Mouse (Mus musculus): ENCODE results near the gene Htr3b. TPM values are rescaled to one million over a fixed set of nuclear protein-coding genes. Genes with fewer than 3 reads are reported as not detected.
A peak's percentile ranks its signal among the peaks of the same experiment; 100 is the strongest.

The Htr3b gene
- polyA plus RNA-seq, 1 experiment, result not detected

DNA sequence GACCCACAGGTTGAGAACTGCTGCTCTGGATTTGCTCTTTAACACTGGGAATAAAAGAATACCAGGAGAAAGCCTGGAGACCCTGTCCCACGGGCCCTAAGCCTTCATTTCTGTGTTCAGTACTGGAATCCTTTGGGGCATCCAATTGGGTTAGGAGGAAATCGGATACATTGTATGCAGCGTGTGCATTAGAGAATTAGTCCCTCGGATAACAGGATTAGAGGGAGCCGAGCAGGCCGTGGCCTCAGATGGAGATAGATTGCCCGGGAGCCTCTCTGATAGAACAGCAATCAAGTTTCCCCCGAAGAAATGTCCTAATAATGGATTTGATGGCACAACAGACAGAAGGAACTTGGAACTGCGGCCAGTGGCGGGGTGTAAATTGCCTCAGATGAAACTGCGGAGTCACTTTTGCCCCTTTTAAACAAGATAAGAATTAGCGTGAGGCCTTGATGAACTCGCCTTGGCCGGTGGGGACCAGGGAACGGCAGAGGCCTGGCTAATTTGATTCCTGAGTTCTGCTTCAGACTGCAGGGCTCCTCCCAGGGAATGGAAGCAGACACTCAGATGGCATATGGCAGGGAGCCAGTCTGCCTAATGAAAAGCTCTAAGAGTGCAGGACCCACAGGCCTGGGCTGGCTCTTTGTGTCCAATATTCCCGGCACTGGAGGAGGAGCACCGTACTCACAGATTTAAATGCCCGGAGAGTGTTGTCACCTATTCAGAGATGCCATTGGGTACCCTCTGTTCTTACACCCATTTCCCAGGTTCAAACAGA, 48.6 kb downstream of the Htr3b start:
- Histone ChIP-seq H3K27me3 (ENCODE audit: control insufficient read depth, insufficient read depth, low read length) (no peaks in the 10 kb centered on the region), H3K4me1 (ENCODE audit: control insufficient read depth, insufficient read depth, low read length) (peaks cover 1% of the 10 kb centered on the region; the same call in 1 of the 2 replicates), H3K4me3 (replicated peaks; ENCODE audit: insufficient read depth, low read depth, low read length) (no peak overlapping the region), H3K27ac (ENCODE audit: insufficient read depth, low read length) (no peak overlapping the region)
- no peak for DNase-seq
- TF ChIP-seq POLR2A (IDR thresholded peaks at IDR 0.05; ENCODE audit: borderline replicate concordance, insufficient read depth, low read length) (no peak), CTCF (IDR thresholded peaks at IDR 0.05; ENCODE audit: borderline replicate concordance, insufficient read depth, low read depth, low read length) (no peak)
- WGBS, result 42% methylated on average over 18 of the region's 18 CpGs

DNA sequence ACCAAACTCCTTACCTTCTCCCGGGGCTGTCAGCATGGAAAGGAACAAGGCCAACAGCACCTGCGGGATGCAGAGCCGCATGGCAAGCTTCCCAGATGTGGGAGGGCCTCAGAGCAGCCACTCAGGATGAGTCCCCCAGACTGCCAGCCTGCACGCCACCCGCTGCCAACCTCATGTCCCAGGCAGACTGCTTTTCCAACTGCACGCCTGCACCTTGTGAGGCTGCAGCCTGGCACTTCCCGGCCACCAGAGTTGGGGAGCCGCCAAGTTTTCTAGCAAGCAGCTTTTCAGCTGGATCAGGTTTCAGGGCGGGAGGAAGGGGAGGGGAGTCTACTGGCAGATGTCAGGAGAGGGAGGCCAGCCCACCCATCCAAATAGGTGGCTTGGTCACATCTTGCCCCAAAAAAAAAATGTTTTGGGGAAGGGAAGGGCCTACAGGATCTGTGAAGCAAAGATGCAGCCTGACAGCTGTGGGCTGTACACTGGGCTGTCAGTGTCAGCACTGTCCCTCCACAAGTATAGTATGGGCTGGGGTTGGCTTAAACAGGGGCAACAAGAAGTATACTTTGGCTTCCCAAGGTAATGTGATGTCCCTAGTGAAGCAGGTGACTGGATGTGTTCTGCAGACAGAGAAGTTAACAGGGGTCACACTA, 53.8 kb downstream of the Htr3b start, which contains the start of gene Htr3a:
TSS of gene Htr3a (minus strand) at position 215 of the 653 bp plus-strand sequence.
- DNase-seq, result peak; percentile 72 to 82
- Histone ChIP-seq H3K27ac (ENCODE audit: insufficient read depth, low read length) (no peak within 1 kb of the TSS), H3K4me1 (ENCODE audit: control insufficient read depth, insufficient read depth, low read length) (peaks cover 8% of the 10 kb centered on the region; the same call in 1 of the 2 replicates), H3K4me3 (replicated peaks; ENCODE audit: insufficient read depth, low read depth, low read length) (no peak within 1 kb of the TSS), H3K27me3 (ENCODE audit: control insufficient read depth, insufficient read depth, low read length) (no peaks in the 10 kb centered on the region)
- WGBS, result 2% methylated on average over 9 of the region's 9 CpGs
- TF ChIP-seq CTCF (IDR thresholded peaks at IDR 0.05; ENCODE audit: borderline replicate concordance, insufficient read depth, low read depth, low read length), result no peak
- no peak for TF ChIP-seq POLR2A (IDR thresholded peaks at IDR 0.05; ENCODE audit: borderline replicate concordance, insufficient read depth, low read length)

DNA sequence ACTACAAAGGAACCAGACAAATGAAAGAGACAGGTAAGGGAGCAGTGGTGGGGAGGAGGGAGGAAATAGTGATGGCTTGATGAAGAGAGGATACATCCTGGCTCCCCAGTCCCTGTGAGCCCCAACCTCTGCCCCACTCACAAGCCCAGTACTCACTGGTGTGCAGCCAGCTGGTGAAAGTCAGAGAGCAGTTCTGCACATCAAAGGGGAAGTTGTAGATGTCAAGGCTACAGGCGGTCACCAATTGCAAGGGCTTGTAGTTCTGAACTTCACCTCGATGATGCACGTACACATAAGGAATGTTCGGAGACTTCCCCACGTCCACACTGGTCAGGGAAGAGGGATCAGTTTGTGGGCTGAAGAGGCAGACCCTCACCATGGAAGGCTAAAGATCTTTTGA, 60.4 kb downstream of the Htr3b start:
- H3K27ac ChIP-seq (ENCODE audit: insufficient read depth, low read length), result no peak overlapping the region
- no peaks in the 10 kb centered on the region for H3K27me3 ChIP-seq (ENCODE audit: control insufficient read depth, insufficient read depth, low read length)
- H3K4me1 ChIP-seq (ENCODE audit: control insufficient read depth, insufficient read depth, low read length), result no peaks in the 10 kb centered on the region
- no peak for TF ChIP-seq POLR2A (IDR thresholded peaks at IDR 0.05; ENCODE audit: borderline replicate concordance, insufficient read depth, low read length)
- TF ChIP-seq CTCF (IDR thresholded peaks at IDR 0.05; ENCODE audit: borderline replicate concordance, insufficient read depth, low read depth, low read length), result no peak
- WGBS, result 90% methylated on average over 5 of the region's 5 CpGs
- DNase-seq, result no peak
- H3K4me3 ChIP-seq (replicated peaks; ENCODE audit: insufficient read depth, low read depth, low read length), result no peak overlapping the region

DNA sequence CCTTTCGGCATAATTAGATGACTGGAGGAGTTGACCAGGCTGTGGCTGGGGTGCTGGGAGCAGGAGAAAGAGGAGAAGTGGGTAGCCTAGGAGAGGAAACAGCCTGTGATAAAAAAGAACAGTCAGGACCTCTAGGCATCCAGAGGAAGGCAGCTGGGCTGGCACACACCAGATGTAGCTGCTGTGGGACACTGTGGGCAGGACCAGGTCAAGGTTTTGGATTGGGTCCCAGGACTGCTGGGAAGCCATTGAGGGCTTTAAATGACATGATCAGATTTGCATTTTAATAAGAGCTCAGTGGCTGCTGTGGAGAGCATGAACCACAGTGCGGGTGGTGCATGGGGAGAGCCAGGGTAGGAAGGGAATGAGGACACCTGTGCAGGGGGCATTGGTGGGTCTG, 61.0 kb downstream of the Htr3b start:
- Histone ChIP-seq H3K27ac (ENCODE audit: insufficient read depth, low read length) (no peak overlapping the region), H3K27me3 (ENCODE audit: control insufficient read depth, insufficient read depth, low read length) (no peaks in the 10 kb centered on the region), H3K4me1 (ENCODE audit: control insufficient read depth, insufficient read depth, low read length) (no peaks in the 10 kb centered on the region), H3K4me3 (replicated peaks; ENCODE audit: insufficient read depth, low read depth, low read length) (no peak overlapping the region)
- no peak for TF ChIP-seq CTCF (IDR thresholded peaks at IDR 0.05; ENCODE audit: borderline replicate concordance, insufficient read depth, low read depth, low read length)
- TF ChIP-seq POLR2A (IDR thresholded peaks at IDR 0.05; ENCODE audit: borderline replicate concordance, insufficient read depth, low read length), result no peak
- DNase-seq, result no peak
- WGBS, result 42% methylated on average over 2 of the region's 2 CpGs

DNA sequence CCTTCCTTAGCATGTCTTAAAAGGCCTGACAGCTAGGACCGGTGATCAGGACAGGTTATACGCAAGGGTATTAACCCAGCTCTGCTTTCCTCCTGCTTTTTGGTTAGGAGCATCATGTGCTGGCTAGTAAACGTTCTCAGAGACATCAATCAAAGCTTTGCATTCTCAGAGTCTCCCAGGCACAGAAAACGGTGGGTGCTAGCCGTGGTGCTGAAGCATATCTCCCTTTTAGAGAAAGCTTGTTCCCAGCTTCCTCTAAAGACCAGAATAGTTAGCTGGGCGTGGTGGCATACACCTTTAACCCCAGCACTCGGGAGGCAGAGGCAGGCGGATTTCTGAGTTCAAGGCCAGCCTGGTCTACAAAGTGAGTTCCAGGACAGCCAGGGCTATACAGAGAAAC, 66.2 kb downstream of the Htr3b start:
- TF ChIP-seq POLR2A (IDR thresholded peaks at IDR 0.05; ENCODE audit: borderline replicate concordance, insufficient read depth, low read length) (no peak), CTCF (IDR thresholded peaks at IDR 0.05; ENCODE audit: borderline replicate concordance, insufficient read depth, low read depth, low read length) (no peak)
- DNase-seq, result no peak
- H3K4me1 ChIP-seq (ENCODE audit: control insufficient read depth, insufficient read depth, low read length), result no peaks in the 10 kb centered on the region
- no peaks in the 10 kb centered on the region for H3K27me3 ChIP-seq (ENCODE audit: control insufficient read depth, insufficient read depth, low read length)
- no peak overlapping the region for H3K4me3 ChIP-seq (replicated peaks; ENCODE audit: insufficient read depth, low read depth, low read length)
- WGBS, result 47% methylated on average over 8 of the region's 8 CpGs
- H3K27ac ChIP-seq (ENCODE audit: insufficient read depth, low read length), result no peak overlapping the region

DNA sequence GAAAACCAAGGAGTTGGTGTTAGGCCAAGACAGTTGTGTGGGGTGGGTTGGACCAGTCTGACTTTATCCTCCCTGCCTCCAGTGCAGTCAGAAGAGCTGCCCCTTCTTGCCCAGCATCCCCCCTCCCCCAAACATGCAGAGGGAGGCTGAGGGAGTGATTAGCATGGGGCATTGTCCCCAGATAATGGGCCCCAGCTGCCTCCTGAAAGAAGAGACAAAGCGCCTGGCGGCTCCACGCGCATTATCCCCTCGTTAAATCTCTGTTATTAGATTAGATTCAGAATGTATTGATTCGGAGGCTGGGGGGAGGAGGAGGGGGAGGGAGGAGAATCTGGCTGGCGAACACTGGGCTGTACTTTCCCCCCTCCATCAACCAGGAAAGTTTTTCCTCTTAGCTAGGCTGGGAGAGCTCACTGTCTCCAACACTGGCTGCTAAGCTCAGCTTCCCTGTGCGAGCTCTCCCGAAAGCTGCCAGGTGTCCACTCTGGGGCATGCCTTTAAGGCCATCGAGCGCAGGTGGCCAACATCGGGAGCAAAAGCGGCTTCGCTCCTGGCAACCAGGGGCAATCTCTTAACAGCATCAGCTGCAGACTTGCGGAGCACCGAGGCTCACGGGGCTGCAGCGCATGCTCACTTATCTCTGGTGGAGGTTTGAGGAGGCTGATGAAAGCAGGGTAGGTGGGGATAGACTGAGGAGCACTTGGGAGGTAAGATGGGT, 68.8 kb downstream of the Htr3b start:
- no peak for TF ChIP-seq POLR2A (IDR thresholded peaks at IDR 0.05; ENCODE audit: borderline replicate concordance, insufficient read depth, low read length)
- TF ChIP-seq CTCF (IDR thresholded peaks at IDR 0.05; ENCODE audit: borderline replicate concordance, insufficient read depth, low read depth, low read length), result no peak
- DNase-seq, result no peak
- WGBS, result 22% methylated on average over 18 of the region's 18 CpGs
- Histone ChIP-seq H3K27me3 (ENCODE audit: control insufficient read depth, insufficient read depth, low read length) (no peaks in the 10 kb centered on the region), H3K27ac (ENCODE audit: insufficient read depth, low read length) (no peak overlapping the region), H3K4me1 (ENCODE audit: control insufficient read depth, insufficient read depth, low read length) (no peaks in the 10 kb centered on the region), H3K4me3 (replicated peaks; ENCODE audit: insufficient read depth, low read depth, low read length) (no peak overlapping the region)

DNA sequence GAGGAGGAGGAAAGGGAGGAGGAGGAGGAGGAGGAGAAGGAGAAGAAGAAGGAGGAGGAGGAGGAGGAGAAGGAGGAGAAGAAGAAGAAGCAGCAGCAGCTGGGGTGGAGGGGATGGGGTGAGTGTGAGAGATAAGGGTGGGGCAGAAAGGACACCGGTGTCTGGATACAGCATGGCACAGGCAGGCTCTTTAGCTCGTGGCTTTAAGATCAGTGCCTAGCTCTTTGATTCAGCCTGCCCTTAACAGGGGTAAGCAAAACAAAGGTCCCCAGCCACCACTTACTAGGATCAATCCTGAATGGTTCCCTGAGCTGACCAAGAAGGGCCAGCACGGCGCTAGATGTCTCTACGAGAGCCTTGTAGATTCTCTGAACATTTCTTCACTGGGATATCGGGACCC, 70.0 kb downstream of the Htr3b start:
- Histone ChIP-seq H3K27ac (ENCODE audit: insufficient read depth, low read length) (no peak overlapping the region), H3K4me3 (replicated peaks; ENCODE audit: insufficient read depth, low read depth, low read length) (no peak overlapping the region), H3K27me3 (ENCODE audit: control insufficient read depth, insufficient read depth, low read length) (no peaks in the 10 kb centered on the region), H3K4me1 (ENCODE audit: control insufficient read depth, insufficient read depth, low read length) (no peaks in the 10 kb centered on the region)
- DNase-seq, result no peak
- TF ChIP-seq CTCF (IDR thresholded peaks at IDR 0.05; ENCODE audit: borderline replicate concordance, insufficient read depth, low read depth, low read length) (no peak), POLR2A (IDR thresholded peaks at IDR 0.05; ENCODE audit: borderline replicate concordance, insufficient read depth, low read length) (no peak)
- 75% methylated on average over 6 of the region's 6 CpGs for WGBS
